Mouse (Mus musculus) neural tube, embryonic 11.5 days (tissue): ENCODE measurements around the gene Nlrp6. TPM values are rescaled to one million over a fixed set of nuclear protein-coding genes. Genes with fewer than 3 reads are reported as not detected.
"Not testable (repeated sequence)": the region's sequence is repeated elsewhere in the genome, so short reads cannot be mapped to it uniquely, and the experiment has no call there.

ENCODE experiments used
- ATAC-seq: fragments of 200-750 bp; cut with Nextera tagmentation; 2 replicates; pipeline ENCODE4 v1.8.0; 2017; ENCODE audit warnings: moderate number of reproducible peaks, mild to moderate bottlenecking, moderate TSS enrichment, moderate library complexity; ENCODE audit not compliant: insufficient read depth, low FRiP score, low TSS enrichment
- DNase-seq: peaks from one replicate; pipeline ENCODE4 v3.0.0-alpha.2; 2015; ENCODE audit warnings: low spot score
- H3K27ac ChIP-seq: fragments of 300-500 bp; sonication (generic); 2 replicates; pipeline ENCODE4 v1.5.1; 2014; ENCODE audit warnings: low read depth, mild to moderate bottlenecking, low read length
- H3K27me3 ChIP-seq: fragments of 300-500 bp; sonication (generic); 2 replicates; pipeline ENCODE4 v1.6.1; 2014; ENCODE audit warnings: mild to moderate bottlenecking, low read length, mixed read lengths; ENCODE audit not compliant: control insufficient read depth, insufficient read depth
- H3K36me3 ChIP-seq: fragments of 300-500 bp; sonication (generic); 2 replicates; pipeline ENCODE4 v1.6.1; 2014; ENCODE audit warnings: mild to moderate bottlenecking, low read length, moderate library complexity, mixed read lengths; ENCODE audit not compliant: control insufficient read depth, insufficient read depth
- H3K4me1 ChIP-seq: fragments of 300-500 bp; sonication (generic); 2 replicates; pipeline ENCODE4 v1.6.1; 2014; ENCODE audit warnings: low read length, mixed read lengths; ENCODE audit not compliant: control insufficient read depth, insufficient read depth
- H3K4me2 ChIP-seq: fragments of 300-500 bp; sonication (generic); 2 replicates; pipeline ENCODE4 v1.6.1; 2014; ENCODE audit warnings: low read depth, mild to moderate bottlenecking, moderate library complexity
- H3K4me3 ChIP-seq: fragments of 300-500 bp; sonication (generic); 2 replicates; pipeline ENCODE4 v1.5.1; 2014; ENCODE audit warnings: low read depth, low read length
- H3K9ac ChIP-seq: fragments of 300-500 bp; sonication (generic); 2 replicates; pipeline ENCODE4 v1.6.1; 2014; ENCODE audit warnings: mild to moderate bottlenecking, low read length
- H3K9me3 ChIP-seq: fragments of 300-500 bp; sonication (generic); 2 replicates; pipeline ENCODE4 v1.6.1; 2016; ENCODE audit warnings: low read length; ENCODE audit not compliant: control insufficient read depth
- WGBS: fragments of 180-500 bp; shearing (Covaris S2); extraction: QIAGEN DNeasy Blood & Tissue Kit; methylation state at CpG from one replicate; pipeline ENCODE4 v1.1.7; 2014; 5-methylcytosine and 5-hydroxymethylcytosine counted together
- polyA plus RNA-seq: library from polyadenylated mRNA; unstranded; fragments of >200 nt; fragmentation: Nextera tagmentation; extraction: Ambion mirVana; gene quantifications from 2 replicates; pipeline ENCODE4 v1.2.1, GENCODE M21; 2014

Gene Nlrp6
- polyA plus RNA-seq, 1 experiment from 2014 or later: 0.15 TPM

DNA sequence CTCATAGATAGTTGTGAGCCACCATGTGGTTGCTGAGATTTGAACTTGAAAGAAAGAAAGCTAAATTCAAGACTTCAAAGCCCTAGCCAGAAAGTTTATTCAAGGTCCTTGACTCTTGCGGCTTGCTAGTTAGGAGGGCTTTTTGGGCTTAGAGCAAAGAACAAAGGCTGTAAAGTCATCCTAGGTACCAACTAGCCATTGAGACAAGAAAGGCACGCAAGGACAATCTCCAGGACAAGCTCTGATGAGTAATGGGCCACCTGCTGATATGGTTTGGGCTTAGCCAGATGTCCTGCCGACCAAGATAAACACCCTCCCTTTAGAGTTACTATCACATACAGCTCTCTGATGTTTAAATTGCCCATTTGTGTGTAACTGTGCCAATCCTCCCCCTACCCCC is 48.0 kb downstream of the Nlrp6 start:
- DNase-seq, H3K4me1 ChIP-seq, H3K36me3 ChIP-seq, H3K9me3 ChIP-seq, ATAC-seq, H3K27ac ChIP-seq, H3K4me3 ChIP-seq, H3K9ac ChIP-seq, H3K27me3 ChIP-seq, H3K4me2 ChIP-seq: not testable (repeated sequence)
- 4% methylated on average over 3 of the region's 3 CpGs for WGBS

DNA sequence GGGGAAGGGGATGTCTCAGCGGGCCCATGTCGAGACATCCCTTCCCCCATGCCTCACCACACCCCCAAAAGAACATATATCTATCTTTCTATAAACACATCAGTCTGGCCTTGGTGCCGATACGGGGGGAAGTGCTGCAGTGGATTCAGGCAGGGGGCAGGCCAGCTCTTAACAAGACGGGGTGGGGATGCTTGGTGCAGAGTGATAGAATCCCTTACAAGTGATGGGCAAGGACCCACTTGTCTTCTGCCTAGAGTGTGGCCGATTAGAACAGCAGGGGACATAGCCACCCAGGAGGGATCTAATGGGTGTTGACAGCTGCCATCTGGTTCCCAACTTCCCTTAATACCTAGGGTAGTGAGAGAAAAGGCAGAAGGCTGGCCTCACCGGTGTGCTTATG is 50.2 kb downstream of the Nlrp6 start:
- ATAC-seq: no peak
- Histone ChIP-seq H3K4me3 (no peak overlapping the region), H3K9ac (no peak overlapping the region), H3K9me3 (no peaks in the 10 kb centered on the region), H3K27ac (no peak overlapping the region), H3K27me3 (no peaks in the 10 kb centered on the region), H3K36me3 (no peaks in the 10 kb centered on the region), H3K4me1 (0 out of 2 replicates have a peak, but pooled peaks cover 5% of the 10 kb centered on the region), H3K4me2 (no peak overlapping the region)
- 43% methylated on average over 7 of the region's 7 CpGs for WGBS
- no peak for DNase-seq

DNA sequence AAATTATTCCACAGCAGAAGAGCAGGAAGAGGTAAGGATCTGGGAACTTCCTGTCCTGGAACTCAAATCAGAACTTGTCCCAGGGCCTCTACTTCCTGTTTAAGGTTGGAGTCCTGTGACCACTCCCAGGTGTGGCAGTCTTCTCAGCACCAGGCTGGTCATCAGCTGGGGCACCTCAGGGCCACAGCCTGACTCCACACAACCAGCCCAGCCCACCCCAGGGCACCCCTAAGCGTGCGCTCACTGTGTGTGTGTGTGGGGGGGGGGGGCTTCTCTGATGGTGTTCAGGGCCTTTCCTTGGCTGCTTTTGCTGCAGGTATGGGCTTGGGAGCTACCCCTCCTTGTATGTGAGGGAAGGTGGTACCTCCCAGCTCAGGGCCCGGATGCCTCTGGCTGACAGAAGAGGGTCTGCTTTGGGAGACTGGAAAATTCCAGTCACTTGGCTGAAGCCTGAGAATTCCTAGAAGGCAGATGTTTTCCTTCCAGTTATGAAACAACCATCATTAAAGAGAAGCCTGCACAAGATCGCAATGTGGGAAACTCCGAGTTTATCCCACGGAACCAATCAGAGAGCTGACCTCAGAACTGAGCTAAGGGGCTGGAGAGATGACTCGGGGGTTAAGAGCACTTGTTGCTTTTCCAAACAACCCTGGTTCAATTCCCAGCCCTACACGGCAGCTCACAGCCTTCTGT is 50.9 kb downstream of the Nlrp6 start:
- Histone ChIP-seq H3K36me3 (no peaks in the 10 kb centered on the region), H3K9me3 (no peaks in the 10 kb centered on the region), H3K4me1 (0 out of 2 replicates have a peak, but pooled peaks cover 5% of the 10 kb centered on the region), H3K27me3 (no peaks in the 10 kb centered on the region), H3K9ac (no peak overlapping the region), H3K4me3 (no peak overlapping the region), H3K4me2 (no peak overlapping the region), H3K27ac (no peak overlapping the region)
- ATAC-seq (no peak), DNase-seq (no peak)
- 84% methylated on average over 8 of the region's 8 CpGs for WGBS

DNA sequence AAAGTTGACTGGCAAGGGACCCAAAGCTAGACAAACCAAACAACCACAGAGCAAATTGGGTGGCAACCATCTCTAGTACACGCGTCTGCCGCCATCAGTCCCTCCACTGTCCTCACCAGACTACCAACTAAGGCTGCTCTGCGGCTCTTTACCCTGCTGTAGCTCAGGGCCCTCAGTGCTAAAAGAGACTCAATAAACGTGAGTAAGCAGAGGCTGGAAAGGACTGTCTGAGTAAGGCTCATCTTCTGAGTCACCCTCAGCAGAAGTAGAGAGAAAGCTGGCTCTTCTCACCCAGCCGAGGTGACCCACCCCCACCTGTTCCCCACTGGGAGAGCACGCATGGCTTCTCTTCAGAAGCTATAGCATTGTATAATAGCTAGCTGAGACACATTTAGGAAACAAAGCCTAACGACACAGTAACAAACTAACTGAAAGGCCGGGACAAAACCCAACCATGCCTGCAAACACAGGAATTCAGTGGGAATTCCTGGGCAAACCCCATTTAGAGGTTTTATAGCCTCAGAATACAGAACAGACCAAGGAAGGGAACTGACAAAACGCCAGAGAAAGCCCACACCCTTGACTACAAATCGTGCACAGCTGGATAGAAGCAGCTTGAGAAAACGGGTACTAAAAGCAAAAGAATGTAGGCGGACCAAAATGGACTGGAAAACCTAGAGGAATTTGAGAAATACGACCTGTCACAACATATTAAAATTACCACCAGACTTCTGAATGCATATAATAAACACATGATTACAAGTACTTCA is 52.9 kb downstream of the Nlrp6 start:
- ATAC-seq (no peak), DNase-seq (no peak)
- Histone ChIP-seq H3K27ac (0 out of 2 replicates have a peak overlapping the region, but pooled peaks have one; percentile 39), H3K36me3 (no peaks in the 10 kb centered on the region), H3K9ac (no peak overlapping the region), H3K4me2 (no peak overlapping the region), H3K27me3 (no peaks in the 10 kb centered on the region), H3K4me1 (0 out of 2 replicates have a peak, but pooled peaks cover 2% of the 10 kb centered on the region), H3K9me3 (no peaks in the 10 kb centered on the region), H3K4me3 (no peak overlapping the region)
- 13% methylated on average over 14 of the region's 14 CpGs for WGBS

GRCm38 (mm10) chr7:140974940-140975339 is 54.2 kb downstream of the Nlrp6 start:
- H3K27ac ChIP-seq: no peak overlapping the region
- 0 out of 2 replicates have a peak, but pooled peaks cover 2% of the 10 kb centered on the region for H3K4me1 ChIP-seq
- H3K4me2 ChIP-seq: no peak overlapping the region
- DNase-seq (no peak), ATAC-seq (no peak)
- no peak overlapping the region for H3K4me3 ChIP-seq
- 19% methylated on average over 9 of the region's 9 CpGs for WGBS
- H3K9ac ChIP-seq: no peak overlapping the region
- no peaks in the 10 kb centered on the region for H3K27me3 ChIP-seq
- no peaks in the 10 kb centered on the region for H3K36me3 ChIP-seq
- no peaks in the 10 kb centered on the region for H3K9me3 ChIP-seq

DNA sequence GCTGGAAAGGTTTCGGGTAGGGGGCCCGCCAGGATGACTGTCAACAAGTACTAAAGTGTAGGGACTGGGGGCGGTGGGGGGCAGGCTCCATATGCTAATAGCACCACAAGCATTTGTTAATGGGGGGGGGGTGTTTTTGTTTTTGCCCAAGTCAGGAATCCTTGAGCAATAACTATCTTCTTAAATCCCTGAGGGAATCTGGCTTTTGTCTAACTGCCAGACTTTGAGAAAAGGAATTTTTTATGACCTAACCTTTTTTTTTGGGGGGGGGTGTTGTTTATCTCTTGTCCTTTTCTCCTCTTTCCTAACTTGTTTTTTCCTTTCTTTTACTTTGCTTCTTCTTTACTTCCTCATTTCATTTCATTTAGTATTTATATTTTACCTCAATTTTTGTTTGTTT is 54.8 kb downstream of the Nlrp6 start:
- no peaks in the 10 kb centered on the region for H3K36me3 ChIP-seq
- no peaks in the 10 kb centered on the region for H3K9me3 ChIP-seq
- no peak for DNase-seq
- WGBS: 22% methylated on average over 3 of the region's 3 CpGs
- H3K27ac ChIP-seq: no peak overlapping the region
- H3K4me3 ChIP-seq: no peak overlapping the region
- ATAC-seq: no peak
- 0 out of 2 replicates have a peak, but pooled peaks cover 2% of the 10 kb centered on the region for H3K4me1 ChIP-seq
- H3K9ac ChIP-seq: no peak overlapping the region
- no peak overlapping the region for H3K4me2 ChIP-seq
- H3K27me3 ChIP-seq: no peaks in the 10 kb centered on the region

GRCm38 (mm10) chr7:140976720-140977119 is 56.0 kb downstream of the Nlrp6 start:
- not testable (repeated sequence) for ATAC-seq, H3K27me3 ChIP-seq, H3K4me3 ChIP-seq, DNase-seq, H3K36me3 ChIP-seq, H3K4me2 ChIP-seq, H3K27ac ChIP-seq, H3K9ac ChIP-seq, H3K9me3 ChIP-seq, H3K4me1 ChIP-seq
- WGBS: 91% methylated on average over 9 of the region's 9 CpGs
